Mouse (Mus musculus) hindbrain, embryonic 11.5 days (tissue): ENCODE results near the gene Gm10300. TPM values are rescaled to one million over a fixed set of nuclear protein-coding genes. Genes with fewer than 3 reads are reported as not detected.

Experiments used
- ATAC-seq: fragments of 200-750 bp; cut with Nextera tagmentation; 2 replicates; pipeline ENCODE4 v1.8.0; 2017; ENCODE audit warnings: mild to moderate bottlenecking, moderate TSS enrichment, moderate library complexity; ENCODE audit not compliant: low FRiP score
- DNase-seq: peaks from one replicate; pipeline ENCODE4 v3.0.0-alpha.2; 2015; ENCODE audit warnings: low spot score
- H3K27ac ChIP-seq: fragments of 300-500 bp; sonication (generic); 2 replicates; pipeline ENCODE4 v1.5.1; 2014; ENCODE audit warnings: mild to moderate bottlenecking, low read depth, low read length
- H3K27me3 ChIP-seq: fragments of 300-500 bp; sonication (generic); 2 replicates; pipeline ENCODE4 v1.6.1; 2014; ENCODE audit warnings: mild to moderate bottlenecking, low read length, moderate library complexity, mixed read lengths; ENCODE audit not compliant: control insufficient read depth, insufficient read depth
- H3K36me3 ChIP-seq: fragments of 300-500 bp; sonication (generic); 2 replicates; pipeline ENCODE4 v1.6.1; 2014; ENCODE audit warnings: mild to moderate bottlenecking, low read length, moderate library complexity, mixed read lengths; ENCODE audit not compliant: control insufficient read depth, insufficient read depth
- H3K4me1 ChIP-seq: fragments of 300-500 bp; sonication (generic); replicated peaks from 2 replicates; pipeline ENCODE4 v1.6.1; 2014; ENCODE audit warnings: low read length, mixed read lengths; ENCODE audit not compliant: control insufficient read depth, insufficient read depth
- H3K4me2 ChIP-seq: fragments of 300-500 bp; sonication (generic); replicated peaks from 2 replicates; pipeline ENCODE4 v1.6.1; 2014; ENCODE audit warnings: mild to moderate bottlenecking, low read depth, low read length
- H3K4me3 ChIP-seq: fragments of 300-500 bp; sonication (generic); 2 replicates; pipeline ENCODE4 v1.5.1; 2014; ENCODE audit warnings: low read depth, low read length
- H3K9ac ChIP-seq: fragments of 300-500 bp; sonication (generic); 2 replicates; pipeline ENCODE4 v1.6.1; 2014; ENCODE audit warnings: low read depth, low read length
- H3K9me3 ChIP-seq: fragments of 300-500 bp; sonication (generic); 2 replicates; pipeline ENCODE4 v1.6.1; 2016; ENCODE audit warnings: low read length; ENCODE audit not compliant: control insufficient read depth
- WGBS: fragments of 180-500 bp; shearing (Covaris S2); extraction: QIAGEN DNeasy Blood & Tissue Kit; methylation state at CpG from one replicate; pipeline ENCODE4 v1.1.7; 2014; 5-methylcytosine and 5-hydroxymethylcytosine counted together
- polyA plus RNA-seq: library from polyadenylated mRNA; unstranded; fragments of >200 nt; fragmentation: Nextera tagmentation; extraction: Ambion mirVana; gene quantifications from 2 replicates; pipeline ENCODE4 v1.2.1, GENCODE M21; 2014

Gene Gm10300
- polyA plus RNA-seq, 1 experiment from 2014 or later: 0.08 TPM

GRCm38 (mm10) chr4:132062934-132063884, 11.3 kb upstream of the Gm10300 start:
- no peak overlapping the region for H3K27ac ChIP-seq
- H3K9me3 ChIP-seq: no peaks in the 10 kb centered on the region
- H3K4me2 ChIP-seq: no peak overlapping the region
- no peak for DNase-seq
- H3K9ac ChIP-seq: no peak overlapping the region
- no peak for ATAC-seq
- no peaks in the 10 kb centered on the region for H3K27me3 ChIP-seq
- H3K4me1 ChIP-seq: no peaks in the 10 kb centered on the region
- H3K4me3 ChIP-seq: no peak overlapping the region
- no peaks in the 10 kb centered on the region for H3K36me3 ChIP-seq
- 84% methylated on average over 17 of the region's 17 CpGs for WGBS

- DNase-seq: no peak
- Histone ChIP-seq H3K4me3 (no peak overlapping the region), H3K36me3 (no peaks in the 10 kb centered on the region), H3K9ac (no peak overlapping the region), H3K9me3 (no peaks in the 10 kb centered on the region), H3K27me3 (no peaks in the 10 kb centered on the region), H3K4me2 (no peak overlapping the region), H3K27ac (no peak overlapping the region), H3K4me1 (no peaks in the 10 kb centered on the region)
- ATAC-seq: no peak
- 92% methylated on average over 5 of the region's 5 CpGs for WGBS
These were observed 9.9 kb upstream of the Gm10300 start for GRCm38 (mm10) chr4:132064550-132064949.

- WGBS: 79% methylated on average over 3 of the region's 3 CpGs
- H3K9me3 ChIP-seq: no peaks in the 10 kb centered on the region
- no peaks in the 10 kb centered on the region for H3K4me1 ChIP-seq
- H3K4me2 ChIP-seq: no peak overlapping the region
- no peaks in the 10 kb centered on the region for H3K27me3 ChIP-seq
- no peak overlapping the region for H3K9ac ChIP-seq
- no peaks in the 10 kb centered on the region for H3K36me3 ChIP-seq
- no peak for ATAC-seq
- H3K27ac ChIP-seq: no peak overlapping the region
- no peak for DNase-seq
- H3K4me3 ChIP-seq: no peak overlapping the region
These were observed 8.9 kb upstream of the Gm10300 start for GRCm38 (mm10) chr4:132065578-132065977.

GRCm38 (mm10) chr4:132066101-132066773, 8.3 kb upstream of the Gm10300 start:
- 60% methylated on average over 10 of the region's 10 CpGs for whole genome bisulfite sequencing
- Histone ChIP-seq H3K27ac (no peak overlapping the region), H3K4me1 (no peaks in the 10 kb centered on the region), H3K36me3 (no peaks in the 10 kb centered on the region), H3K4me3 (no peak overlapping the region), H3K9ac (no peak overlapping the region), H3K9me3 (no peaks in the 10 kb centered on the region), H3K4me2 (no peak overlapping the region), H3K27me3 (no peaks in the 10 kb centered on the region)
- DNase-seq (no peak), ATAC-seq (no peak)

GRCm38 (mm10) chr4:132067112-132067937, 7.2 kb upstream of the Gm10300 start:
- H3K27ac ChIP-seq: no peak overlapping the region
- DNase-seq (no peak), ATAC-seq (no peak)
- H3K9me3 ChIP-seq: no peaks in the 10 kb centered on the region
- H3K4me2 ChIP-seq: no peak overlapping the region
- H3K27me3 ChIP-seq: no peaks in the 10 kb centered on the region
- WGBS: 90% methylated on average over 14 of the region's 14 CpGs
- no peaks in the 10 kb centered on the region for H3K36me3 ChIP-seq
- no peak overlapping the region for H3K9ac ChIP-seq
- no peak overlapping the region for H3K4me3 ChIP-seq
- no peaks in the 10 kb centered on the region for H3K4me1 ChIP-seq

- ATAC-seq: no peak
- Histone ChIP-seq H3K4me3 (no peak overlapping the region), H3K9ac (no peak overlapping the region), H3K4me1 (no peaks in the 10 kb centered on the region), H3K9me3 (no peaks in the 10 kb centered on the region), H3K36me3 (no peaks in the 10 kb centered on the region), H3K27me3 (no peaks in the 10 kb centered on the region), H3K27ac (no peak overlapping the region), H3K4me2 (no peak overlapping the region)
- no peak for DNase-seq
- 84% methylated on average over 2 of the region's 2 CpGs for WGBS
These were observed 6.6 kb upstream of the Gm10300 start for GRCm38 (mm10) chr4:132067938-132068235.

GRCm38 (mm10) chr4:132071674-132072073, 2.8 kb upstream of the Gm10300 start:
- Histone ChIP-seq H3K27ac (no peak overlapping the region), H3K4me2 (no peak overlapping the region), H3K9me3 (no peaks in the 10 kb centered on the region), H3K9ac (no peak overlapping the region), H3K4me1 (peaks cover 4% of the 10 kb centered on the region; the same call in 1 of the 2 replicates), H3K4me3 (no peak overlapping the region), H3K36me3 (no peaks in the 10 kb centered on the region), H3K27me3 (peaks cover 2% of the 10 kb centered on the region; the same call in 1 of the 2 replicates)
- 88% methylated on average over 2 of the region's 2 CpGs for WGBS
- no peak for ATAC-seq
- no peak for DNase-seq

GRCm38 (mm10) chr4:132072156-132072555, 2.3 kb upstream of the Gm10300 start:
- no peak overlapping the region for H3K4me2 ChIP-seq
- H3K9ac ChIP-seq: no peak overlapping the region
- DNase-seq (no peak), ATAC-seq (no peak)
- no peak overlapping the region for H3K27ac ChIP-seq
- H3K36me3 ChIP-seq: no peaks in the 10 kb centered on the region
- WGBS: 79% methylated on average over 3 of the region's 3 CpGs
- H3K27me3 ChIP-seq: peaks cover 3% of the 10 kb centered on the region; the same call in 1 of the 2 replicates
- H3K4me3 ChIP-seq: no peak overlapping the region
- H3K9me3 ChIP-seq: no peaks in the 10 kb centered on the region
- peaks cover 4% of the 10 kb centered on the region; the same call in 1 of the 2 replicates for H3K4me1 ChIP-seq
